Mouse (Mus musculus): Measurements from ENCODE around the gene Sptbn4. TPM values are rescaled to one million over a fixed set of nuclear protein-coding genes. Genes with fewer than 3 reads are reported as not detected.
A peak's percentile ranks its signal among the peaks of the same experiment; 100 is the strongest.

The Sptbn4 gene
- polyA plus RNA-seq, 1 experiment from 2014 or later = 0.21 TPM

GRCm38 (mm10) chr7:27486102-27486769 is 38.8 kb upstream of the Sptbn4 start:
- Histone ChIP-seq H3K4me1 (peaks cover 50% of the 10 kb centered on the region), H3K4me2 (peak overlapping the region; percentile 80), H3K27ac (peak overlapping the region; percentile 98), H3K27me3 (no peaks in the 10 kb centered on the region), H3K36me3 (0 out of 2 replicates have a peak, but pooled peaks cover 11% of the 10 kb centered on the region), H3K4me3 (peak overlapping the region; percentile 57), H3K9me3 (no peaks in the 10 kb centered on the region), H3K9ac (peak overlapping the region; percentile 70)
- no peak for ATAC-seq (ENCODE audit: borderline replicate concordance, extremely low read depth, low FRiP score, low TSS enrichment)
- 4% methylated on average over 13 of the region's 13 CpGs for WGBS

GRCm38 (mm10) chr7:27483860-27484259 is 36.4 kb upstream of the Sptbn4 start:
- H3K27me3 ChIP-seq = no peaks in the 10 kb centered on the region
- no peak overlapping the region for H3K4me3 ChIP-seq
- ATAC-seq (ENCODE audit: borderline replicate concordance, extremely low read depth, low FRiP score, low TSS enrichment) = no peak
- WGBS = 89% methylated on average over 4 of the region's 4 CpGs
- H3K27ac ChIP-seq = no peak overlapping the region
- H3K4me1 ChIP-seq = peaks cover 34% of the 10 kb centered on the region
- no peak overlapping the region for H3K4me2 ChIP-seq
- H3K9ac ChIP-seq = no peak overlapping the region
- no peaks in the 10 kb centered on the region for H3K36me3 ChIP-seq
- H3K9me3 ChIP-seq = no peaks in the 10 kb centered on the region

GRCm38 (mm10) chr7:27481627-27481969 is 34.1 kb upstream of the Sptbn4 start:
- Histone ChIP-seq H3K27ac (peak overlapping the region; percentile 86), H3K4me2 (peak overlapping the region; percentile 60), H3K4me3 (peak overlapping the region; percentile 35), H3K9me3 (no peaks in the 10 kb centered on the region), H3K4me1 (peaks cover 24% of the 10 kb centered on the region), H3K9ac (peak overlapping the region; percentile 37), H3K36me3 (peaks cover 6% of the 10 kb centered on the region), H3K27me3 (no peaks in the 10 kb centered on the region)
- under 1% methylated on average over 12 of the region's 12 CpGs for WGBS
- ATAC-seq (ENCODE audit: borderline replicate concordance, extremely low read depth, low FRiP score, low TSS enrichment) = peak; percentile 97

DNA sequence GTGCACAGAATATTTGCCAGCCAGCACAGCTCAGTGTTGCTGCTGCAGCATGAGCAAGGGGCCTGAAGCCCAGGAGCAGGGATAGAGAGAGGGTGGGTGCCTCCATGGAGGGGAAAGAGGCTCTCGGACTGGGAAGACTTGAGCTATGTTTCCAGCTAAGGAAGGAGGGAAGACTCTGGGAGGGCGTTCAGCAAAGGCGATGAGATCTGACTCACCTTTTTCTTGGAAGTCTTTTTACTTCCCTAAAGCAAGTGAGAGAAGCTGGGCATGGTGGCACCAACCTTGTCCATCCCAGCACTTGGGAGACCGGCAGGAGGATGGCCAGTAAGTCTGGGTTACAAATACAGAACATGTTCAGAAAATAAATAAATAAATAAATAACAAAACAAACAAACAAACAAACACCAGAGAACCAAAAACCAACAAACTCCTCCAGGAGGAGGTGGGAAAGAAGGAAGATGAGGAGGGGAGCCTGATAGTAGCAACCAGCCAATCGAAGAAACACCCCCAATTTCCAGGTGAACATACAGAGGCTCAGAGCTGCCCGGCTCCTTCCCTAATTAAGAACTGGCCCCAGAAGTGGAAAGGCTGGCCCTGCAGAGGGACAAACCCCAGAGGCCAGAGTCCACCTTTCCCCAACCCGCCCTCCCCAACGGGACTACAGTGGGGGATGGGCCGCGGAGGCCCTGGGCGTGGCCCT is 33.6 kb upstream of the Sptbn4 start:
- peaks cover 24% of the 10 kb centered on the region for H3K4me1 ChIP-seq
- ATAC-seq (ENCODE audit: borderline replicate concordance, extremely low read depth, low FRiP score, low TSS enrichment) = no peak
- 7% methylated on average over 11 of the region's 11 CpGs for WGBS
- H3K9me3 ChIP-seq = no peaks in the 10 kb centered on the region
- H3K4me3 ChIP-seq = peak overlapping the region; percentile 35
- H3K9ac ChIP-seq = peak overlapping the region; percentile 37
- peak overlapping the region; percentile 60 for H3K4me2 ChIP-seq
- no peaks in the 10 kb centered on the region for H3K27me3 ChIP-seq
- H3K27ac ChIP-seq = peak overlapping the region; percentile 86
- peaks cover 11% of the 10 kb centered on the region for H3K36me3 ChIP-seq

- peaks cover 11% of the 10 kb centered on the region for H3K36me3 ChIP-seq
- peak overlapping the region; percentile 35 for H3K4me3 ChIP-seq
- H3K27ac ChIP-seq = peak overlapping the region; percentile 86
- no peak for ATAC-seq (ENCODE audit: borderline replicate concordance, extremely low read depth, low FRiP score, low TSS enrichment)
- H3K9ac ChIP-seq = no peak overlapping the region
- WGBS = 59% methylated on average over 3 of the region's 3 CpGs
- peak overlapping the region; percentile 60 for H3K4me2 ChIP-seq
- H3K9me3 ChIP-seq = no peaks in the 10 kb centered on the region
- H3K27me3 ChIP-seq = no peaks in the 10 kb centered on the region
- peaks cover 24% of the 10 kb centered on the region for H3K4me1 ChIP-seq
Observed at GRCm38 (mm10) chr7:27480506-27480905, 33.0 kb upstream of the Sptbn4 start.

- Histone ChIP-seq H3K9me3 (no peaks in the 10 kb centered on the region), H3K4me2 (no peak overlapping the region), H3K27me3 (no peaks in the 10 kb centered on the region), H3K4me3 (no peak overlapping the region), H3K4me1 (peaks cover 24% of the 10 kb centered on the region), H3K9ac (no peak overlapping the region), H3K36me3 (peaks cover 11% of the 10 kb centered on the region), H3K27ac (no peak overlapping the region)
- no peak for ATAC-seq (ENCODE audit: borderline replicate concordance, extremely low read depth, low FRiP score, low TSS enrichment)
- WGBS = 76% methylated on average over 1 of the region's 1 CpGs
Observed at GRCm38 (mm10) chr7:27479750-27480149, 32.3 kb upstream of the Sptbn4 start.

DNA sequence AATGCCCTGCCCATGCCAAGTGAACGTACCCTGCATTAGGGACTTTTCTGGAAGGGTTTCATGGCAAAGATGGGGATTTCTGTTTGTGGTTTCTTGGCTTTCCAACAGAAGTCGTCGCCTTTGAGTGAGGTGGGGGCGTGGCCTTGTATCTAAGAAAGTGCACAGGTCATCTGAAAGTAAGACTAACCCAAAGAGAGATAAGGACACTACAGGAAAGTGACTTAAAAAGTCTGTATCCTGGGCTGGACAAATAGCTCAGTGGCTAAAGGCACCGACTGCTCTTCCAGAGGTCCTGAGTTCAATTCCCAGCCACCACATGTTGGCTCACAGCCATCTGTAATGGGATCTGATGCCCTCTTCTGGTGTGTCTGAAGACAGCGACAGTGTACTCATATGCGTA is 31.1 kb upstream of the Sptbn4 start:
- H3K9ac ChIP-seq = no peak overlapping the region
- ATAC-seq (ENCODE audit: borderline replicate concordance, extremely low read depth, low FRiP score, low TSS enrichment) = no peak
- H3K27me3 ChIP-seq = no peaks in the 10 kb centered on the region
- no peak overlapping the region for H3K27ac ChIP-seq
- peaks cover 24% of the 10 kb centered on the region for H3K4me1 ChIP-seq
- H3K36me3 ChIP-seq = peaks cover 11% of the 10 kb centered on the region
- H3K4me2 ChIP-seq = no peak overlapping the region
- no peak overlapping the region for H3K4me3 ChIP-seq
- 65% methylated on average over 7 of the region's 7 CpGs for WGBS
- H3K9me3 ChIP-seq = no peaks in the 10 kb centered on the region

GRCm38 (mm10) chr7:27476098-27476635 is 28.7 kb upstream of the Sptbn4 start:
- no peak overlapping the region for H3K4me2 ChIP-seq
- WGBS = 95% methylated on average over 14 of the region's 14 CpGs
- peaks cover 19% of the 10 kb centered on the region for H3K4me1 ChIP-seq
- H3K36me3 ChIP-seq = peaks cover 11% of the 10 kb centered on the region
- H3K9ac ChIP-seq = no peak overlapping the region
- no peaks in the 10 kb centered on the region for H3K9me3 ChIP-seq
- no peak for ATAC-seq (ENCODE audit: borderline replicate concordance, extremely low read depth, low FRiP score, low TSS enrichment)
- no peak overlapping the region for H3K27ac ChIP-seq
- no peak overlapping the region for H3K4me3 ChIP-seq
- no peaks in the 10 kb centered on the region for H3K27me3 ChIP-seq

- Histone ChIP-seq H3K27ac (no peak overlapping the region), H3K9me3 (no peaks in the 10 kb centered on the region), H3K36me3 (peaks cover 11% of the 10 kb centered on the region), H3K9ac (no peak overlapping the region), H3K4me3 (no peak overlapping the region), H3K4me2 (no peak overlapping the region), H3K4me1 (peaks cover 13% of the 10 kb centered on the region), H3K27me3 (no peaks in the 10 kb centered on the region)
- ATAC-seq (ENCODE audit: borderline replicate concordance, extremely low read depth, low FRiP score, low TSS enrichment) = no peak
- WGBS = 89% methylated on average over 2 of the region's 2 CpGs
Observed at GRCm38 (mm10) chr7:27475596-27475995, 28.1 kb upstream of the Sptbn4 start.

DNA sequence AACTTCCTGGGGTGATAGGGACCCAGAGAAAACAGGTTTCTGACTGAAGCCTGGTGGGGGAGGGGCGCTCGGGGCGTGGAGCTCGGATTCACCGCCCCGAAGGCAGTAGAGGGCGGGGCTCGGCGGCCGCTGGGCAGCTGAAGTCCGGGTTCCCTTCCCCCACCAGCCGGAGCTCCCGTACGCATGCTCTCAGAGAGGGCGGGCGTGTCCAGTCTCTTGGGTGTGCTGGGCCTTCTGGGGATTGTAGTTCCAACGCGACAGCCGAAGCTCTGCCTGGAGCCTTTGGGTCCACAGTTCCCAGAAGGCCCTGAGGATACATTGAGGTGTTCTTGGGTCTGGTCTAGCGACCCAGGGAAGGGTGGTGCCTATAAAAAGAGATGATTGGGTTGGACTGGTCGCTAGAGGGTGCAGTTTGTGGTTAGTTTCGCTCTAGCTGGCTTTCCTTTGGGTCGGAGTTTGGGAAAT is 27.0 kb upstream of the Sptbn4 start:
- peaks cover 13% of the 10 kb centered on the region for H3K4me1 ChIP-seq
- no peaks in the 10 kb centered on the region for H3K9me3 ChIP-seq
- WGBS = 1% methylated on average over 23 of the region's 23 CpGs
- H3K4me3 ChIP-seq = peak overlapping the region; percentile 84
- peak overlapping the region; percentile 96 for H3K27ac ChIP-seq
- peaks cover 11% of the 10 kb centered on the region for H3K36me3 ChIP-seq
- ATAC-seq (ENCODE audit: borderline replicate concordance, extremely low read depth, low FRiP score, low TSS enrichment) = peak; percentile 93
- H3K9ac ChIP-seq = peak overlapping the region; percentile 71
- peak overlapping the region; percentile 69 for H3K4me2 ChIP-seq
- H3K27me3 ChIP-seq = no peaks in the 10 kb centered on the region

GRCm38 (mm10) chr7:27473835-27474489 is 26.5 kb upstream of the Sptbn4 start:
- no peak for ATAC-seq (ENCODE audit: borderline replicate concordance, extremely low read depth, low FRiP score, low TSS enrichment)
- Histone ChIP-seq H3K9ac (peak overlapping the region; percentile 71), H3K27me3 (no peaks in the 10 kb centered on the region), H3K27ac (peak overlapping the region; percentile 96), H3K4me2 (peak overlapping the region; percentile 69), H3K9me3 (no peaks in the 10 kb centered on the region), H3K36me3 (peaks cover 11% of the 10 kb centered on the region), H3K4me3 (peak overlapping the region; percentile 84), H3K4me1 (peaks cover 13% of the 10 kb centered on the region)
- WGBS = under 1% methylated on average over 34 of the region's 34 CpGs
